Mouse (Mus musculus) brain, adult 2 months (tissue): ENCODE measurements around the gene Fam189a1.
A peak's percentile ranks its signal among the peaks of the same experiment; 100 is the strongest.

Source experiments
- DNase-seq: peaks from one replicate; pipeline ENCODE4 v3.0.0; 2011; ENCODE audit warnings: low read depth, low spot score

The Fam189a1 gene

GRCm38 (mm10) chr7:64741333-64742307, 414.8 kb downstream of the Fam189a1 start:
- DNase-seq = peak; percentile 90

- no peak for DNase-seq
Observed at GRCm38 (mm10) chr7:64739131-64739530, 417.2 kb downstream of the Fam189a1 start.

- DNase-seq = peak; percentile 91
Observed at GRCm38 (mm10) chr7:64729785-64730184, 426.6 kb downstream of the Fam189a1 start.

GRCm38 (mm10) chr7:64728816-64729215, 427.6 kb downstream of the Fam189a1 start:
- DNase-seq = no peak

GRCm38 (mm10) chr7:64728181-64728591, 428.2 kb downstream of the Fam189a1 start:
- DNase-seq = peak; percentile 92

- peak; percentile 65 for DNase-seq
Observed at GRCm38 (mm10) chr7:64725967-64726695, 430.2 kb downstream of the Fam189a1 start.

GRCm38 (mm10) chr7:64724409-64724808, 432.0 kb downstream of the Fam189a1 start:
- no peak for DNase-seq

GRCm38 (mm10) chr7:64723313-64723712, 433.1 kb downstream of the Fam189a1 start:
- DNase-seq = peak; percentile 73

- DNase-seq = no peak
Observed at GRCm38 (mm10) chr7:64716286-64716685, 440.1 kb downstream of the Fam189a1 start.

- DNase-seq = peak; percentile 89
Observed at GRCm38 (mm10) chr7:64709520-64710262, 446.7 kb downstream of the Fam189a1 start.

GRCm38 (mm10) chr7:64708176-64708575, 448.2 kb downstream of the Fam189a1 start:
- DNase-seq = no peak
